Comparison of ENCODE assay signal across 10 mouse cellular contexts in the genomic region with DNA sequence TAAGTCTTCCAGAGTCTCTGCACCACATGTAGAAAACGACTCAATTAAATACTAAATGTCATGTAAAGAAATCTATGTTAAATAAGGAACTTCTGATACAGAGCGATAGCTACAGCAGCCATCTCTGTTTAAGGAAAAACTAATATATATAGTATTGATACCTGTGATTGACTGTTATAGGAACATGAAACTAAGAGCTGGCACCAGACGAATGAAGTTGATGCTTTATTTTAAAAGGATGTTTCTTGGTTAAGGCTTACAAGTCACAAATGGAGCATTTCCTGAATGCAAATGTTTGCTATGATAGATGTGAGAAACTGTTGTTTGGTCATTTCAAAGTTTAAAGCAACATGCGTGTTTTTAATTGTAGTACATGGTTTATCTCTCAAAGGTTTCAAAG. TPM values are rescaled to one million over a fixed set of nuclear protein-coding genes. Genes with fewer than 3 reads are reported as not detected.
DNase-seq lines count a peak whose midpoint lies in the region; ATAC-seq and TF ChIP-seq lines count a peak whose summit lies in the region.
"Had no signal": no experiment of that assay in that cellular context is flagged by ENCODE, and none has a peak within 500 bp of the region (broad histone marks: within the 10 kb centered on the region; RNA-seq: fewer than 3 reads in every experiment).

No protein-coding gene starts in this region.

- TF ChIP-seq CTCF in kidney, postnatal 0 days (IDR thresholded peaks at IDR 0.05; ENCODE audit: low read depth): no peak

- H3K9me3 ChIP-seq in kidney, postnatal 0 days (replicated peaks; ENCODE audit: low read length): no peaks in the 10 kb centered on the region
- no peaks in the 10 kb centered on the region for H3K9me3 ChIP-seq in forebrain, embryonic 10.5 days
- H3K9me3 ChIP-seq in hindbrain, embryonic 16.5 days (ENCODE audit: control insufficient read depth, low read length): no peaks in the 10 kb centered on the region
- H3K9me3 ChIP-seq in midbrain, embryonic 16.5 days (replicated peaks; ENCODE audit: control insufficient read depth, low read length, poor library complexity, severe bottlenecking): no peaks in the 10 kb centered on the region

- H3K4me2 ChIP-seq in kidney, postnatal 0 days (ENCODE audit: low read length): peak overlapping the region; percentile 69
- peak overlapping the region; percentile 92 for H3K4me2 ChIP-seq in hindbrain, embryonic 16.5 days (ENCODE audit: low read length)
- peak overlapping the region; percentile 85 for H3K4me2 ChIP-seq in midbrain, embryonic 16.5 days (ENCODE audit: low read length)

- H3K4me1 ChIP-seq in kidney, postnatal 0 days (replicated peaks; ENCODE audit: insufficient read depth, low read length): peaks cover 10% of the 10 kb centered on the region
- peaks cover 30% of the 10 kb centered on the region for H3K4me1 ChIP-seq in forebrain, embryonic 10.5 days
- peaks cover 11% of the 10 kb centered on the region for H3K4me1 ChIP-seq in hindbrain, embryonic 16.5 days (ENCODE audit: control insufficient read depth, insufficient read depth, low read depth, low read length)
- peaks cover 11% of the 10 kb centered on the region for H3K4me1 ChIP-seq in midbrain, embryonic 16.5 days (ENCODE audit: control insufficient read depth, insufficient read depth, low read length)

- 46% methylated on average over 4 of the region's 4 CpGs for WGBS in kidney, postnatal 0 days
- 56% methylated on average over 4 of the region's 4 CpGs for WGBS in forebrain, embryonic 10.5 days
- 40% methylated on average over 4 of the region's 4 CpGs for WGBS in hindbrain, embryonic 16.5 days
- WGBS in midbrain, embryonic 16.5 days: 51% methylated on average over 4 of the region's 4 CpGs

- H3K9ac ChIP-seq in kidney, postnatal 0 days (ENCODE audit: low read depth, low read length): no peak overlapping the region
- peak overlapping the region; percentile 96 for H3K9ac ChIP-seq in hindbrain, embryonic 16.5 days (ENCODE audit: low read depth, low read length)
- peak overlapping the region; percentile 95 for H3K9ac ChIP-seq in midbrain, embryonic 16.5 days (ENCODE audit: low read depth, low read length)

- no peak for DNase-seq in kidney, postnatal 0 days (ENCODE audit: low spot score)
- DNase-seq in kidney, postnatal 36 days: no peak
- DNase-seq in forebrain, embryonic 10.5 days (ENCODE audit: extremely low spot score, low spot score): no peak
- DNase-seq in spleen, adult 18-20 months: no peak
- no peak for DNase-seq in spleen, adult 12 weeks (ENCODE audit: low spot score)
- DNase-seq: gastrocnemius, postnatal 25 days had no signal

- ATAC-seq in kidney, postnatal 0 days (replicated peaks; ENCODE audit: low FRiP score, low read depth): no peak
- ATAC-seq in hindbrain, embryonic 16.5 days: no peak
- ATAC-seq in midbrain, embryonic 16.5 days: no peak
- ATAC-seq in CD4-positive, CD25-positive, alpha-beta regulatory T cell, adult 4 months: no peak

- no peak overlapping the region for H3K27ac ChIP-seq in kidney, postnatal 0 days
- H3K27ac ChIP-seq in forebrain, embryonic 10.5 days: no peak overlapping the region
- H3K27ac ChIP-seq in hindbrain, embryonic 16.5 days (ENCODE audit: low read depth, low read length): peak overlapping the region; percentile 94
- peak overlapping the region; percentile 92 for H3K27ac ChIP-seq in midbrain, embryonic 16.5 days (ENCODE audit: low read length)
- H3K27ac ChIP-seq: macrophage had no signal

- H3K4me3 ChIP-seq in kidney, postnatal 0 days (replicated peaks; ENCODE audit: low read depth, low read length): no peak overlapping the region
- peak overlapping the region; percentile 69 for H3K4me3 ChIP-seq in forebrain, embryonic 10.5 days
- H3K4me3 ChIP-seq in hindbrain, embryonic 16.5 days (ENCODE audit: low read length): peak overlapping the region; percentile 82
- H3K4me3 ChIP-seq in midbrain, embryonic 16.5 days (ENCODE audit: low read depth, low read length): peak overlapping the region; percentile 61

- no peaks in the 10 kb centered on the region for H3K36me3 ChIP-seq in kidney, postnatal 0 days (ENCODE audit: insufficient read depth, low read length)
- no peaks in the 10 kb centered on the region for H3K36me3 ChIP-seq in forebrain, embryonic 10.5 days (replicated peaks)
- no peaks in the 10 kb centered on the region for H3K36me3 ChIP-seq in hindbrain, embryonic 16.5 days (ENCODE audit: control insufficient read depth, insufficient read depth, low read length)
- H3K36me3 ChIP-seq in midbrain, embryonic 16.5 days (ENCODE audit: control insufficient read depth, insufficient read depth, low read length): no peaks in the 10 kb centered on the region

- peaks cover 31% of the 10 kb centered on the region; the same call in 1 of the 2 replicates for H3K27me3 ChIP-seq in kidney, postnatal 0 days (ENCODE audit: insufficient read depth, low read length)
- peaks cover 77% of the 10 kb centered on the region for H3K27me3 ChIP-seq in forebrain, embryonic 10.5 days (ENCODE audit: poor library complexity, severe bottlenecking)
- H3K27me3 ChIP-seq in hindbrain, embryonic 16.5 days (replicated peaks; ENCODE audit: control insufficient read depth, insufficient read depth, low read length): no peaks in the 10 kb centered on the region; the same call in 1 of the 2 replicates
- no peaks in the 10 kb centered on the region; the same call in 1 of the 2 replicates for H3K27me3 ChIP-seq in midbrain, embryonic 16.5 days (ENCODE audit: control insufficient read depth, insufficient read depth, low read depth, low read length)

RNA-seq across cellular contexts. Expression of gene Cnr1, which starts 1.1 kb away (rescaled TPM):
- 0.25 and 0.26 TPM in 2 replicates for polyA plus RNA-seq in kidney, postnatal 0 days (2015; fragmentation: Nextera tagmentation; extraction: Ambion mirVana)
- 1.6 and 2.7 TPM in 2 replicates for polyA plus RNA-seq in forebrain, embryonic 10.5 days (2016; fragmentation: Nextera tagmentation; extraction: Ambion mirVana)
- polyA plus RNA-seq in hindbrain, embryonic 16.5 days (2015; fragmentation: Nextera tagmentation; extraction: Ambion mirVana): 52.0 and 57.0 TPM in 2 replicates
- polyA plus RNA-seq in midbrain, embryonic 16.5 days (2015; fragmentation: Nextera tagmentation; extraction: Ambion mirVana): 51.7 and 51.9 TPM in 2 replicates
- not detected for polyA plus RNA-seq in CD4-positive, CD25-positive, alpha-beta regulatory T cell, adult 4 months (2017; shearing (Covaris generic))

Comparison
In these comparisons a context has a peak if more than half of its experiments do, and no peak if none do; other contexts are left out.
1. H3K27ac ChIP-seq: peak in hindbrain, embryonic 16.5 days (single experiment) and midbrain, embryonic 16.5 days (single experiment); none in kidney, postnatal 0 days (single experiment) and forebrain, embryonic 10.5 days (single experiment).
2. RNA of gene Cnr1, which starts 1.1 kb away (polyA plus RNA-seq): 52.0 to 57.0 TPM in hindbrain, embryonic 16.5 days and 51.7 to 51.9 TPM in midbrain, embryonic 16.5 days; 1.6 to 2.7 TPM in forebrain, embryonic 10.5 days, 0.25 to 0.26 TPM in kidney, postnatal 0 days and not detected in CD4-positive, CD25-positive, alpha-beta regulatory T cell, adult 4 months; every median in the first group is over 10 times any median in the second.
3. Peak in every context shown above with its lines, with median percentiles within 50 percentile points of each other: H3K4me2 ChIP-seq.